Mouse (Mus musculus) heart, postnatal 0 days (tissue): ENCODE results near the gene Hist1h2ag. TPM values are rescaled to one million over a fixed set of nuclear protein-coding genes. Genes with fewer than 3 reads are reported as not detected.
"Not testable (repeated sequence)": the region's sequence is repeated elsewhere in the genome, so short reads cannot be mapped to it uniquely, and the experiment has no call there.

Experiments used
- ATAC-seq: fragments of 200-750 bp; cut with Nextera tagmentation; 2 replicates; pipeline ENCODE4 v1.8.0; 2017; ENCODE audit warnings: low read depth, moderate number of reproducible peaks, moderate library complexity; ENCODE audit not compliant: insufficient read depth
- DNase-seq: peaks from one replicate; pipeline ENCODE4 v3.0.0-alpha.2; 2016; ENCODE audit warnings: low spot score
- H3K27ac ChIP-seq: fragments of 300-500 bp; sonication (generic); 2 replicates; pipeline ENCODE4 v1.5.1; 2014; ENCODE audit warnings: low read depth, mild to moderate bottlenecking
- H3K27me3 ChIP-seq: fragments of 300-500 bp; sonication (generic); 2 replicates; pipeline ENCODE4 v1.6.1; 2014; ENCODE audit warnings: low read length, mixed read lengths; ENCODE audit not compliant: control insufficient read depth, insufficient read depth
- H3K36me3 ChIP-seq: fragments of 300-500 bp; sonication (generic); replicated peaks from 2 replicates; pipeline ENCODE4 v1.6.1; 2014; ENCODE audit warnings: low read length, mixed read lengths; ENCODE audit not compliant: control insufficient read depth, insufficient read depth
- H3K4me1 ChIP-seq: fragments of 300-500 bp; sonication (generic); 2 replicates; pipeline ENCODE4 v1.6.1; 2014; ENCODE audit warnings: antibody characterized with exemption; ENCODE audit not compliant: control insufficient read depth, insufficient read depth
- H3K4me2 ChIP-seq: fragments of 300-500 bp; sonication (generic); 2 replicates; pipeline ENCODE4 v1.6.1; 2014; ENCODE audit warnings: low read depth, mild to moderate bottlenecking, low read length, moderate library complexity
- H3K4me3 ChIP-seq: fragments of 300-500 bp; sonication (generic); 2 replicates; pipeline ENCODE4 v1.5.1; 2014; ENCODE audit warnings: low read depth, low read length
- H3K9ac ChIP-seq: fragments of 300-500 bp; sonication (generic); replicated peaks from 2 replicates; pipeline ENCODE4 v1.6.1; 2014; ENCODE audit warnings: low read depth, low read length, mixed read lengths
- H3K9me3 ChIP-seq: fragments of 300-500 bp; sonication (generic); replicated peaks from 2 replicates; pipeline ENCODE4 v1.6.1; 2016; ENCODE audit warnings: low read length; ENCODE audit not compliant: control insufficient read depth
- CTCF ChIP-seq: IDR thresholded peaks from 2 replicates; pipeline ENCODE4 v1.5.1; 2016; ENCODE audit warnings: antibody characterized with exemption, control low read depth, low read depth
- EP300 ChIP-seq: IDR thresholded peaks from 2 replicates; pipeline ENCODE4 v1.6.1; 2016; ENCODE audit warnings: antibody characterized with exemption, low read depth
- WGBS: fragments of 180-500 bp; shearing (Covaris S2); extraction: QIAGEN DNeasy Blood & Tissue Kit; methylation state at CpG from one replicate; pipeline ENCODE4 v1.1.7; 2014; 5-methylcytosine and 5-hydroxymethylcytosine counted together
- polyA plus RNA-seq: library from polyadenylated mRNA; unstranded; fragments of >200 nt; fragmentation: Nextera tagmentation; extraction: Ambion mirVana; gene quantifications from 2 replicates; pipeline ENCODE4 v1.2.1, GENCODE M21; 2015
- total RNA-seq: library from RNA; depleted of rRNA; stranded (reverse); fragments of >200 nt; gene quantifications from 2 replicates; pipeline ENCODE4 v1.2.3, GENCODE M21; 2014; ENCODE audit warnings: low replicate concordance; rRNA removed

The Hist1h2ag gene
- total RNA-seq: 658 and 1,026 TPM in 2 replicates
- 7.6 and 7.9 TPM in 2 replicates for polyA plus RNA-seq

DNA sequence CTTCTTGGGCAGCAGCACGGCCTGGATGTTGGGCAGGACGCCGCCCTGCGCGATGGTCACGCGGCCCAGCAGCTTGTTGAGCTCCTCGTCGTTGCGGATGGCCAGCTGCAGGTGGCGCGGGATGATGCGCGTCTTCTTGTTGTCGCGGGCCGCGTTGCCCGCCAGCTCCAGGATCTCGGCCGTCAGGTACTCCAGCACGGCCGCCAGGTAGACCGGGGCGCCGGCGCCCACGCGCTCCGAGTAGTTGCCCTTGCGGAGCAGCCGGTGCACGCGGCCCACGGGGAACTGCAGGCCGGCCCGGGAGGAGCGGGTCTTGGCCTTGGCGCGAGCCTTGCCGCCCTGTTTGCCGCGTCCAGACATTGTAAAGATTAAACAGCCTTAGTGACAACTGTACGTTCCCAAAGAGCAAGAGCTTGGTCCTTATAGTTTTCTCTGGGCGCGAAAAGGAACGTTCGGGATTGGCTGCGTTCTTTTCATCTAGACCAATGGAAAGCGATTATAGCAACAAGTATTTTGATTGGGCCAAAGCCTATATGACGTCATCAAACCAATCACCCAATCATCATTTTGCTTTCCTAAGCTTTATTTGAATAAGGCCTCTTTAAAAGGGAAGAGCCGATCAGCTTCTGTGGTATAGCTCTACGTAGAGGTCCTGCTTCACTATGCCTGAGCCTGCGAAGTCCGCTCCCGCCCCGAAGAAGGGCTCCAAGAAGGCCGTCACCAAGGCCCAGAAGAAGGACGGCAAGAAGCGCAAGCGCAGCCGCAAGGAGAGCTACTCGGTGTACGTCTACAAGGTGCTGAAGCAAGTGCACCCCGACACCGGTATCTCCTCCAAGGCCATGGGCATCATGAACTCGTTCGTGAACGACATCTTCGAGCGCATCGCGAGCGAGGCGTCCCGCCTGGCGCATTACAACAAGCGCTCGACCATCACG, at the start of gene Hist1h2ag, which contains the start of gene Hist1h2bj:
Hist1h2ag (minus strand) TSS at position 377 of the 935 bp plus-strand sequence.
Hist1h2bj (plus strand) TSS at position 647 of the 935 bp plus-strand sequence.
- Histone ChIP-seq H3K4me3 (peak within 1 kb of the TSS; percentile 40), H3K9ac (peak within 1 kb of the TSS; percentile 57), H3K4me1 (peaks cover 21% of the 10 kb centered on the region), H3K27ac (peak within 1 kb of the TSS; percentile 83), H3K4me2 (peak within 1 kb of the TSS; percentile 59)
- H3K36me3 ChIP-seq, H3K9me3 ChIP-seq, H3K27me3 ChIP-seq: not testable (repeated sequence)
- ATAC-seq: peak; percentile 85
- WGBS: 0% methylated on average over 34 of the region's 80 CpGs
- peak; percentile 97 for DNase-seq

DNA sequence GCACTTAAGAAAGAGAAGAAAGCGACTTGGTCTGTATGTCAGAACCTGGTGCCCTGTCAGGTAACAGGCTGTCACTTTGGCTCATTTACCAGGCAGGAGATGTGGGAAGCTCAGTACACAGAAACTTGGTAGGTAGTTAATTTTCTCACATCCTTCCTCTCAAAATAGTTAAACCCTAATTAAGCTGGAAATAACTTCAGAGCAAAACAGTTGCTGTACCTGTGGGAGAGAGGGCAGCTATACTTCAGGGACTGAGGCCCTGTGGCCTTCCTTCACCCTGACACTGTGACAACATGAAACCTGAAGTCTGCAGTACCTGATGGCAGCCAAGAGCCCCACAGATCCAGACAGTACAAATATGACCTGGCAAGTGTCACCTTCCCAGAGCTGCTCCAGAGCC, 41.4 kb upstream of the Hist1h2ag start, which contains the start of gene Vmn1r188:
Vmn1r188 (plus strand) TSS at position 301 of the 400 bp plus-strand sequence.
- H3K9ac ChIP-seq, H3K36me3 ChIP-seq, H3K4me3 ChIP-seq, H3K27me3 ChIP-seq, H3K4me2 ChIP-seq, H3K27ac ChIP-seq, DNase-seq, H3K9me3 ChIP-seq, H3K4me1 ChIP-seq, ATAC-seq: not testable (repeated sequence)
- 68% methylated on average over 1 of the region's 1 CpGs for WGBS

DNA sequence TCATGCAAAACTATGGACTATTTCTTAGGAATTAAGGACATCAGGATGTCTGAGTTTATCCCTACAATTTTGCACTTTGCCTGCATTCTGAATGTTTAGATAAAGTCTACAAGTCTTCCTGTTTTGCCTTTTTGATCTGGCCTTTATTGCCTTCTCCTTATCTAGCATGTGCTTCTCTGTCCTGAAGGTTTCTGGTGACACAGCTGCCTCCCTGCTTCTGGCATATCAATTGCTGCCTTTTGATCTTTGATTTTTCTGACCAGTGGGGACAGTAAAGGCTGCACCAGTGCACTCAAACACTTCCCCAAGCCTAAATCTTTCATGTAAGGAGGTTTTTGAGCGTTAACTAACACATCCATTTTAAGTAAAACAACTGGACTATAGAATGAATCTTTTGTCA, 20.7 kb upstream of the Hist1h2ag start:
- Histone ChIP-seq H3K4me1 (no peaks in the 10 kb centered on the region), H3K4me3 (no peak overlapping the region), H3K36me3 (no peaks in the 10 kb centered on the region), H3K27me3 (no peaks in the 10 kb centered on the region), H3K4me2 (no peak overlapping the region), H3K9me3 (peaks cover 3% of the 10 kb centered on the region; the same call in 1 of the 2 replicates), H3K9ac (no peak overlapping the region), H3K27ac (no peak overlapping the region)
- ATAC-seq (no peak), DNase-seq (no peak)
- WGBS: 47% methylated on average over 1 of the region's 1 CpGs
- no peak for TF ChIP-seq CTCF
- no peak for TF ChIP-seq EP300

DNA sequence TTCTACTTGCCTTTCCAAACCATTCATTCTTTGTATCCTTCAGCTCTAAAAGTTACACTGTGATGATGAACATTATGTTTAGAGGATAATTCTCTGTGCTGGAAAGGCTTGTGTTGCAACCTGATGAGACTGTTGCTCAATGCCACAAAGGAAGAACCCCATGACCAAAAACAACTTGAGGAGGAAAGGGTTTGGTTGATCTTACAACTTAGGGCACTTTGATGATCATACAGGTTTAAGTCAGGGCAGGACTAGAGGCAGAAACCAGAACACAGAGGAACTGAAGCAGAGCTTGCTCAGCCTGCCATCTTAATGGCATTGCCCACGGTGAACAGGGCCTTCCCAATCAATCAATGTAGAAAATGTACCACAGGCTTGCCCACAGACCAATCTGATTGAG, 18.7 kb upstream of the Hist1h2ag start:
- H3K4me3 ChIP-seq: no peak overlapping the region
- H3K9me3 ChIP-seq: peaks cover 2% of the 10 kb centered on the region; the same call in 1 of the 2 replicates
- no peak overlapping the region for H3K9ac ChIP-seq
- no peaks in the 10 kb centered on the region for H3K4me1 ChIP-seq
- H3K36me3 ChIP-seq: no peaks in the 10 kb centered on the region
- TF ChIP-seq CTCF: no peak
- TF ChIP-seq EP300: no peak
- no peak overlapping the region for H3K27ac ChIP-seq
- ATAC-seq (no peak), DNase-seq (no peak)
- H3K4me2 ChIP-seq: no peak overlapping the region
- WGBS: 69% methylated on average over 1 of the region's 1 CpGs
- no peaks in the 10 kb centered on the region for H3K27me3 ChIP-seq

DNA sequence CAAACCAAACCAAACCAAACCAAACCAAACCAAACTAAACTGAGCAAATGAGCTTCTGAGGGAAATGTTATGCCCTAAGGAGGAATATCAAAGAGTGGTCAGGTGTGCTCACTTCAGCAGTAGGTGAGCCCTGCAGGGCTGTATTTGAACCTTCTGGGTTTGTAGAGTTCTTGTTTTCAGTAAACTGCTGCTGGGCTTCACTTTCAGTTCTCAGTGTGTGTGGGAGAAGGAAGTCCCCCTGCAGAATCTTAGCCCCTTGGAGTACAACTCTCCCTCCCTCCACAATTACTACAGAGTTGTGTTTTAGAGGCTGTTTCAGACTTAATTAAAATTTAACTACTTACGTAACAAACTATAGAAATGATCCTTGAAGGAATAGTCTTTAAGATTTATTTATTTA, 11.0 kb upstream of the Hist1h2ag start:
- DNase-seq (no peak), ATAC-seq (no peak)
- Histone ChIP-seq H3K4me3 (no peak overlapping the region), H3K36me3 (no peaks in the 10 kb centered on the region), H3K9ac (no peak overlapping the region), H3K27ac (no peak overlapping the region), H3K4me2 (no peak overlapping the region), H3K9me3 (no peaks in the 10 kb centered on the region), H3K4me1 (no peaks in the 10 kb centered on the region; the same call in 1 of the 2 replicates), H3K27me3 (no peaks in the 10 kb centered on the region)
- TF ChIP-seq EP300 (no peak), CTCF (no peak)
- 87% methylated on average over 1 of the region's 1 CpGs for WGBS
